Mouse (Mus musculus): ENCODE data around the gene Unc93a2.
"Not testable (repeated sequence)": the region's sequence is repeated elsewhere in the genome, so short reads cannot be mapped to it uniquely, and the experiment has no call there.

GRCm38 (mm10) chr17:7382711-7383110, 2.6 kb downstream of the Unc93a2 start:
- not testable (repeated sequence) for TF ChIP-seq CTCF (IDR thresholded peaks at IDR 0.05; ENCODE audit: control insufficient read depth, insufficient read depth, insufficient read length); USF1 (IDR thresholded peaks at IDR 0.05; ENCODE audit: low read depth); MYOG (IDR thresholded peaks at IDR 0.05; ENCODE audit: control insufficient read depth, extremely low read depth, insufficient read length); MYOD1 (IDR thresholded peaks at IDR 0.05; ENCODE audit: control insufficient read depth, insufficient read length, low read depth); CEBPB (IDR thresholded peaks at IDR 0.05; ENCODE audit: low read depth); FOSL1 (IDR thresholded peaks at IDR 0.05; ENCODE audit: insufficient read depth, low read length, poor library complexity, severe bottlenecking); MAX (IDR thresholded peaks at IDR 0.05)

All from C2C12 (cell line).